Mouse (Mus musculus): ENCODE measurements at regions not wholly inside any gene's neighbourhood (a gene's known extent, or its start where the extent isn't known, plus 50 kb on each side); places are given as distances from the start of the nearest gene placed in this dataset.
A peak's percentile ranks its signal among the peaks of the same experiment; 100 is the strongest.

- H3K4me1 ChIP-seq (ENCODE audit: control insufficient read depth, insufficient read depth, low read length) = no peaks in the 10 kb centered on the region
- H3K4me3 ChIP-seq (replicated peaks; ENCODE audit: insufficient read depth, low read depth, low read length) = no peak overlapping the region
- no peak for TF ChIP-seq POLR2A (IDR thresholded peaks at IDR 0.05; ENCODE audit: borderline replicate concordance, insufficient read depth, low read length)
- peak; percentile 19; the same call in 1 of the 2 replicates for TF ChIP-seq CTCF (IDR thresholded peaks at IDR 0.05; ENCODE audit: borderline replicate concordance, insufficient read depth, low read depth, low read length)
- no peaks in the 10 kb centered on the region for H3K27me3 ChIP-seq (ENCODE audit: control insufficient read depth, insufficient read depth, low read length)
- no peak for DNase-seq
- 50% methylated on average over 1 of the region's 1 CpGs for WGBS
- no peak overlapping the region for H3K27ac ChIP-seq (ENCODE audit: insufficient read depth, low read length)
These were observed 211.3 kb upstream of the Foxg1 start for GRCm38 (mm10) chr12:49171014-49171677.

DNA sequence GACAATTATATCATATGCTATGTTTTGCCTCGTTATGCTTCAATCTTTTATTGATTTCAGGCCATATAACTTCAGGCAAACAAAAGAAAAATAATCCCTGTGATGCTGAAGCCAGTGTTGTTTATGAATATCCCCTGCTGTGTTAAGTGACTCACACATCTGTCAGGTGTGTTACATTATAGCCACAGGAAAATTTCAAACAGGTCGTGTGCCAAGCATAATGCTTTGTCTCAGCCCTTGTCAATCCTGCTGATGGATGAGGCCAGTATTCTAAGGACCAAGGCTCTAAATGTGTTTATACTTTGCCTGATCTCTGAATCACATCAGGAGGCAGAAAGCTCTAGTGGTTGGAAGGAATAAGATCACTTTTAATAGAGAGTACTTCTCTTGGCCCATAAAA is 191.1 kb upstream of the Foxg1 start:
- WGBS = 43% methylated on average over 2 of the region's 2 CpGs

GRCm38 (mm10) chr12:49233524-49234306 is 148.7 kb upstream of the Foxg1 start:
- TF ChIP-seq POLR2A (IDR thresholded peaks at IDR 0.05; ENCODE audit: borderline replicate concordance, insufficient read depth, low read length) (no peak), CTCF (IDR thresholded peaks at IDR 0.05; ENCODE audit: borderline replicate concordance, insufficient read depth, low read depth, low read length) (no peak)
- Histone ChIP-seq H3K27me3 (ENCODE audit: control insufficient read depth, insufficient read depth, low read length) (no peaks in the 10 kb centered on the region), H3K4me3 (replicated peaks; ENCODE audit: insufficient read depth, low read depth, low read length) (no peak overlapping the region), H3K27ac (ENCODE audit: insufficient read depth, low read length) (no peak overlapping the region), H3K4me1 (ENCODE audit: control insufficient read depth, insufficient read depth, low read length) (no peaks in the 10 kb centered on the region)
- WGBS = 75% methylated on average over 5 of the region's 5 CpGs
- no peak for DNase-seq

More for the DNA sequence above, 191.1 kb upstream of the Foxg1 start:
- Histone ChIP-seq H3K27me3 (ENCODE audit: control insufficient read depth, insufficient read depth, low read length) (no peaks in the 10 kb centered on the region), H3K4me1 (ENCODE audit: control insufficient read depth, insufficient read depth, low read length) (no peaks in the 10 kb centered on the region), H3K27ac (ENCODE audit: insufficient read depth, low read length) (no peak overlapping the region), H3K4me3 (replicated peaks; ENCODE audit: insufficient read depth, low read depth, low read length) (no peak overlapping the region)
- no peak for DNase-seq
- TF ChIP-seq CTCF (IDR thresholded peaks at IDR 0.05; ENCODE audit: borderline replicate concordance, insufficient read depth, low read depth, low read length) (no peak), POLR2A (IDR thresholded peaks at IDR 0.05; ENCODE audit: borderline replicate concordance, insufficient read depth, low read length) (no peak)

Measured in cerebellum, adult 2 months (tissue).